10 mouse cellular contexts compared by ENCODE assay signal in the genomic region with DNA sequence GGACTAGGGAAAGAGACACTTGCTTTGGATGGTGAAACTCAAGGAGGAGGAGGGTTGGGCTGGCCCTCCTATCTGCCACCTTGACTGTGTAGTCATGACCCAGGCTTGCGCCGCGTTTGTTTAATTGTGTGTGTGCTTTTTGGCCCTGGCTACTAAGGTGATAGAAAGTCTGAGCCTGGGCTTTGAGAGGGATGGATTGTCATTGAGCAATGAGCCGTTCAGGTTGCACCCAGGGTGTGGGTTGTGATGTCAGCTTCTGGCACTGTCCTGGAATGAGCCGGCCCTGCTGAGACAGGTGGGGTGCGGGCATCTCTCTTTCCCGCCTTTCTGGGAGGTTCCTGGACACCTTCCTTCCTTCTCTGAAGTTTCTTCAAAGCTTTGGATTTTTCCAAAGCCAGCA. TPM values are rescaled to one million over a fixed set of nuclear protein-coding genes. Genes with fewer than 3 reads are reported as not detected.
DNase-seq lines count a peak whose midpoint lies in the region; ATAC-seq and TF ChIP-seq lines count a peak whose summit lies in the region.
"Had no signal": no experiment of that assay in that cellular context is flagged by ENCODE, and none has a peak within 500 bp of the region (broad histone marks: within the 10 kb centered on the region; RNA-seq: fewer than 3 reads in every experiment).

No protein-coding gene starts in this region.

- peak overlapping the region; percentile 40 for H3K9ac ChIP-seq in kidney, postnatal 0 days (ENCODE audit: low read depth, low read length)
- H3K9ac ChIP-seq in embryonic facial prominence, embryonic 14.5 days (ENCODE audit: low read depth, low read length): peak overlapping the region; percentile 83; the same call in 1 of the 2 replicates
- H3K9ac ChIP-seq in intestine, embryonic 15.5 days: peak overlapping the region; percentile 82; the same call in 1 of the 2 replicates
- H3K9ac ChIP-seq in neural tube, embryonic 12.5 days: peak overlapping the region; percentile 92

- no peaks in the 10 kb centered on the region for H3K9me3 ChIP-seq in kidney, postnatal 0 days (replicated peaks; ENCODE audit: low read length)
- H3K9me3 ChIP-seq in embryonic facial prominence, embryonic 14.5 days (ENCODE audit: control insufficient read depth, low read length): no peaks in the 10 kb centered on the region
- H3K9me3 ChIP-seq in intestine, embryonic 15.5 days: no peaks in the 10 kb centered on the region
- H3K9me3 ChIP-seq in neural tube, embryonic 12.5 days: no peaks in the 10 kb centered on the region
- H3K9me3 ChIP-seq: megakaryocyte, embryonic 14.5 days had no signal

- H3K4me1 ChIP-seq in kidney, postnatal 0 days (replicated peaks; ENCODE audit: insufficient read depth, low read length): peaks cover 61% of the 10 kb centered on the region
- peaks cover 58% of the 10 kb centered on the region for H3K4me1 ChIP-seq in embryonic facial prominence, embryonic 14.5 days (ENCODE audit: control insufficient read depth, insufficient read depth, low read length)
- H3K4me1 ChIP-seq in intestine, embryonic 15.5 days (replicated peaks): peaks cover 54% of the 10 kb centered on the region
- H3K4me1 ChIP-seq in neural tube, embryonic 12.5 days: peaks cover 67% of the 10 kb centered on the region

- TF ChIP-seq CTCF in kidney, postnatal 0 days (IDR thresholded peaks at IDR 0.05; ENCODE audit: low read depth): no peak

- H3K4me3 ChIP-seq in kidney, postnatal 0 days (replicated peaks; ENCODE audit: low read depth, low read length): peak overlapping the region; percentile 90
- H3K4me3 ChIP-seq in embryonic facial prominence, embryonic 14.5 days (ENCODE audit: low read depth, low read length): peak overlapping the region; percentile 84
- H3K4me3 ChIP-seq in intestine, embryonic 15.5 days (replicated peaks): peak overlapping the region; percentile 78
- peak overlapping the region; percentile 89 for H3K4me3 ChIP-seq in neural tube, embryonic 12.5 days
- H3K4me3 ChIP-seq: megakaryocyte, embryonic 14.5 days had no signal

- DNase-seq in kidney, postnatal 0 days (ENCODE audit: low spot score): no peak
- DNase-seq in kidney, adult 8-10 months: no peak
- DNase-seq in embryonic facial prominence, embryonic 14.5 days (ENCODE audit: low spot score): no peak
- DNase-seq in yolk sac, embryonic 10.5 days (ENCODE audit: low spot score): no peak
- no peak for DNase-seq in layer of hippocampus, postnatal 25 days (ENCODE audit: extremely low spot score in 1 of 2, low spot score in 1 of 2)
- DNase-seq in urinary bladder, adult 18-20 months (ENCODE audit: low spot score in 2 of 2): no peak

- H3K36me3 ChIP-seq in kidney, postnatal 0 days (ENCODE audit: insufficient read depth, low read length): no peaks in the 10 kb centered on the region
- H3K36me3 ChIP-seq in embryonic facial prominence, embryonic 14.5 days (ENCODE audit: control insufficient read depth, insufficient read depth, low read length): no peaks in the 10 kb centered on the region
- H3K36me3 ChIP-seq in intestine, embryonic 15.5 days: no peaks in the 10 kb centered on the region
- H3K36me3 ChIP-seq in neural tube, embryonic 12.5 days: no peaks in the 10 kb centered on the region

- 61% methylated on average over 7 of the region's 7 CpGs for WGBS in kidney, postnatal 0 days
- 79% methylated on average over 7 of the region's 7 CpGs for WGBS in embryonic facial prominence, embryonic 14.5 days
- WGBS in intestine, embryonic 15.5 days: 81% methylated on average over 7 of the region's 7 CpGs
- WGBS in neural tube, embryonic 12.5 days: 80% methylated on average over 7 of the region's 7 CpGs

- H3K27me3 ChIP-seq in kidney, postnatal 0 days (ENCODE audit: insufficient read depth, low read length): no peaks in the 10 kb centered on the region
- no peaks in the 10 kb centered on the region for H3K27me3 ChIP-seq in embryonic facial prominence, embryonic 14.5 days (replicated peaks; ENCODE audit: control insufficient read depth, insufficient read depth, low read length)
- no peaks in the 10 kb centered on the region for H3K27me3 ChIP-seq in intestine, embryonic 15.5 days (replicated peaks)
- no peaks in the 10 kb centered on the region for H3K27me3 ChIP-seq in neural tube, embryonic 12.5 days (replicated peaks)

- peak overlapping the region; percentile 93 for H3K4me2 ChIP-seq in kidney, postnatal 0 days (ENCODE audit: low read length)
- peak overlapping the region; percentile 97 for H3K4me2 ChIP-seq in embryonic facial prominence, embryonic 14.5 days (ENCODE audit: low read depth, low read length)
- H3K4me2 ChIP-seq in intestine, embryonic 15.5 days (replicated peaks): peak overlapping the region; percentile 94
- H3K4me2 ChIP-seq in neural tube, embryonic 12.5 days (replicated peaks): peak overlapping the region; percentile 95

- no peak for ATAC-seq in kidney, postnatal 0 days (replicated peaks; ENCODE audit: low FRiP score, low read depth)
- ATAC-seq in embryonic facial prominence, embryonic 14.5 days (ENCODE audit: low read depth): no peak
- no peak for ATAC-seq in intestine, embryonic 15.5 days
- no peak for ATAC-seq in neural tube, embryonic 12.5 days (ENCODE audit: low FRiP score, low read depth)

- no peak overlapping the region for H3K27ac ChIP-seq in kidney, postnatal 0 days
- H3K27ac ChIP-seq in embryonic facial prominence, embryonic 14.5 days (replicated peaks; ENCODE audit: low read depth, low read length): no peak overlapping the region
- no peak overlapping the region for H3K27ac ChIP-seq in intestine, embryonic 15.5 days
- H3K27ac ChIP-seq in neural tube, embryonic 12.5 days: no peak overlapping the region

RNA-seq across cellular contexts. Expression of a gene that starts 26.0 kb away (rescaled TPM):
- polyA plus RNA-seq in kidney, postnatal 0 days (2015; fragmentation: Nextera tagmentation; extraction: Ambion mirVana): 0.04 TPM in 1 of 2 replicates, not detected in the other
- not detected in 2 replicates for polyA plus RNA-seq in embryonic facial prominence, embryonic 14.5 days (2014; fragmentation: Nextera tagmentation; extraction: Ambion mirVana)
- not detected in 2 replicates for polyA plus RNA-seq in intestine, embryonic 15.5 days (2015; fragmentation: Nextera tagmentation; extraction: Ambion mirVana)
- polyA plus RNA-seq in neural tube, embryonic 12.5 days (2016; fragmentation: Nextera tagmentation; extraction: Ambion mirVana): not detected in 2 replicates
- not detected for total RNA-seq in layer of hippocampus, postnatal 25 days (2021)
- polyA plus RNA-seq: testis, adult 2 months had no signal

RNA-seq across cellular contexts. Expression of a gene that starts 45.7 kb away (rescaled TPM):
- polyA plus RNA-seq in kidney, postnatal 0 days (2015; fragmentation: Nextera tagmentation; extraction: Ambion mirVana): 91.0 and 106 TPM in 2 replicates
- polyA plus RNA-seq in embryonic facial prominence, embryonic 14.5 days (2014; fragmentation: Nextera tagmentation; extraction: Ambion mirVana): 21.1 and 23.9 TPM in 2 replicates
- 14.4 and 17.1 TPM in 2 replicates for polyA plus RNA-seq in intestine, embryonic 15.5 days (2015; fragmentation: Nextera tagmentation; extraction: Ambion mirVana)
- 20.4 and 21.6 TPM in 2 replicates for polyA plus RNA-seq in neural tube, embryonic 12.5 days (2016; fragmentation: Nextera tagmentation; extraction: Ambion mirVana)
- total RNA-seq in layer of hippocampus, postnatal 25 days (2021): 10 to 100 TPM; 18.0 to 20.2 TPM

RNA-seq across cellular contexts. Expression of a gene that starts 46.7 kb away (rescaled TPM):
- polyA plus RNA-seq in kidney, postnatal 0 days (2015; fragmentation: Nextera tagmentation; extraction: Ambion mirVana): 4.8 and 5.1 TPM in 2 replicates
- 4.8 and 5.8 TPM in 2 replicates for polyA plus RNA-seq in embryonic facial prominence, embryonic 14.5 days (2014; fragmentation: Nextera tagmentation; extraction: Ambion mirVana)
- 2.9 and 3.2 TPM in 2 replicates for polyA plus RNA-seq in intestine, embryonic 15.5 days (2015; fragmentation: Nextera tagmentation; extraction: Ambion mirVana)
- polyA plus RNA-seq in neural tube, embryonic 12.5 days (2016; fragmentation: Nextera tagmentation; extraction: Ambion mirVana): 7.3 and 7.9 TPM in 2 replicates
- total RNA-seq in layer of hippocampus, postnatal 25 days (2021): 10 to 100 TPM; 15.3 to 16.3 TPM

Comparison
In these comparisons a context has a peak if more than half of its experiments do, and no peak if none do; other contexts are left out.
1. H3K9ac ChIP-seq: peak in every context shown above with its lines; median percentile 92 in neural tube, embryonic 12.5 days; 83 in embryonic facial prominence, embryonic 14.5 days; 82 in intestine, embryonic 15.5 days; 40 in kidney, postnatal 0 days.